Mouse (Mus musculus) kidney, adult 2 months (tissue): ENCODE data around the gene Pygl.

Experiments
- CTCF ChIP-seq: fragments of 200-500 bp; conservative IDR thresholded peaks from 2 replicates; pipeline ENCODE4 v1.5.1; 2011; ENCODE audit warnings: low read depth, mild to moderate bottlenecking, control low read depth, low read length, moderate library complexity, mixed read lengths; ENCODE audit not compliant: insufficient read depth, insufficient read length
- POLR2A ChIP-seq: fragments of 200-500 bp; IDR thresholded peaks from one replicate; pipeline ENCODE4 v1.6.1; 2011; ENCODE audit warnings: low read depth, low read length, control low read depth

DNA sequence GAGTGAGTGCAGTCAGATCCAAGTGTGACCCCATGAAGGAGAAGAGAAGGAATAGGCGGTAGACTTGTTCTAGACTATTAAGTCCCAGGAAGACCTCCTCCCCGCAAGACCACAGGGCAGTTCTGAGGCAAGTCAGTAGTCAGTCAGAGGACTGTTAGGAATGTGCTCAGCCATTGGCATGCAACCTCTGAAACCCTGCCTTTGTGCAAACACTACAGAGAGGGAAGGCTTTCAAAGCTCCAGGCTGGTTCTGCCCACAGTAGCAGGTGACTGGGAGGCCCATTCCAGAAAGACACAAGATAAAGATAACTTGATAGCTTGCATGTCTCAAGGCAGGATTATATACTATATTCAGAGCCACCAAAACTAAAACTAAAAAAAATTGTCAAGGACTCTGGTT, at the start of gene Pygl:
- TF ChIP-seq CTCF = no peak
- TF ChIP-seq POLR2A = no peak
